ENCODE assay signal across 25 mouse cellular contexts in genomic region chr15:7514743-7515273, GRCm38 (mm10).
A peak's percentile ranks its signal among the peaks of the same experiment; 100 is the strongest.
DNase-seq lines count a peak whose midpoint lies in the region; ATAC-seq and TF ChIP-seq lines count a peak whose summit lies in the region.
"Had no signal": no experiment of that assay in that cellular context is flagged by ENCODE, and none has a peak within 500 bp of the region (broad histone marks: within the 10 kb centered on the region; RNA-seq: fewer than 3 reads in every experiment).

No protein-coding gene starts in this region.

- no peak overlapping the region for H3K27ac ChIP-seq in embryonic facial prominence, embryonic 11.5 days (replicated peaks; ENCODE audit: low read depth, low read length)
- H3K27ac ChIP-seq in embryonic facial prominence, embryonic 10.5 days (replicated peaks): no peak overlapping the region
- no peak overlapping the region for H3K27ac ChIP-seq in kidney, embryonic 15.5 days
- H3K27ac ChIP-seq in testis, adult 2 months (ENCODE audit: control insufficient read depth, insufficient read depth, low read depth, low read length): no peak overlapping the region
- H3K27ac ChIP-seq: embryonic facial prominence, embryonic 12.5 days; heart, adult 2 months; heart, embryonic 10.5 days; heart, embryonic 13.5 days; hindbrain, embryonic 12.5 days; hindbrain, embryonic 15.5 days had no signal

- no peak overlapping the region for H3K4me3 ChIP-seq in embryonic facial prominence, embryonic 11.5 days (ENCODE audit: low read depth, low read length)
- H3K4me3 ChIP-seq in embryonic facial prominence, embryonic 10.5 days: no peak overlapping the region
- no peak overlapping the region for H3K4me3 ChIP-seq in kidney, embryonic 15.5 days (replicated peaks)
- H3K4me3 ChIP-seq in testis, adult 2 months (ENCODE audit: control insufficient read depth, low read depth, low read length): peak overlapping the region; percentile 62
- H3K4me3 ChIP-seq: embryonic facial prominence, embryonic 12.5 days; heart, adult 2 months; heart, embryonic 10.5 days; heart, embryonic 13.5 days; hindbrain, embryonic 12.5 days; hindbrain, embryonic 15.5 days had no signal

- H3K4me1 ChIP-seq in embryonic facial prominence, embryonic 11.5 days (ENCODE audit: control insufficient read depth, insufficient read depth, low read length): no peaks in the 10 kb centered on the region
- H3K4me1 ChIP-seq in embryonic facial prominence, embryonic 10.5 days: no peaks in the 10 kb centered on the region
- H3K4me1 ChIP-seq in kidney, embryonic 15.5 days: 0 out of 2 replicates have a peak, but pooled peaks cover 3% of the 10 kb centered on the region
- peaks cover 2% of the 10 kb centered on the region for H3K4me1 ChIP-seq in testis, adult 2 months (ENCODE audit: control insufficient read depth, insufficient read depth, low read length)
- H3K4me1 ChIP-seq: embryonic facial prominence, embryonic 12.5 days; heart, embryonic 10.5 days; heart, embryonic 13.5 days; hindbrain, embryonic 12.5 days; hindbrain, embryonic 15.5 days had no signal

- no peak overlapping the region for H3K4me2 ChIP-seq in embryonic facial prominence, embryonic 11.5 days (ENCODE audit: low read depth, low read length)
- H3K4me2 ChIP-seq in kidney, embryonic 15.5 days: no peak overlapping the region
- H3K4me2 ChIP-seq: embryonic facial prominence, embryonic 12.5 days; heart, embryonic 13.5 days; hindbrain, embryonic 12.5 days; hindbrain, embryonic 15.5 days had no signal

- peak; percentile 19 for DNase-seq in embryonic facial prominence, embryonic 11.5 days (ENCODE audit: low spot score)
- DNase-seq in embryonic facial prominence, embryonic 10.5 days (ENCODE audit: low spot score): no peak
- DNase-seq in kidney, postnatal 25 days: no peak
- DNase-seq in testis, postnatal 10 days (ENCODE audit: low spot score): no peak
- no peak for DNase-seq in spleen, postnatal 4 days (ENCODE audit: low spot score in 2 of 2)
- DNase-seq: adrenal gland, adult 8-10 months; adrenal gland, postnatal 25 days; cerebellum, adult 11-12 months; cerebellum, adult 8-10 months; cerebellum, postnatal 10 days; cerebellum, postnatal 36 days; embryo, embryonic 11 days; forebrain, postnatal 0 days; gastrocnemius, postnatal 25 days; heart, adult 2 months; heart, postnatal 14 days had no signal

- no peak for TF ChIP-seq POLR2A in testis, adult 2 months (IDR thresholded peaks at IDR 0.05; ENCODE audit: control insufficient read depth, low read depth, low read length)

- 63% methylated on average over 13 of the region's 13 CpGs for WGBS in embryonic facial prominence, embryonic 11.5 days
- 68% methylated on average over 13 of the region's 13 CpGs for WGBS in embryonic facial prominence, embryonic 10.5 days
- WGBS in kidney, embryonic 15.5 days: 61% methylated on average over 13 of the region's 13 CpGs

- H3K9me3 ChIP-seq in embryonic facial prominence, embryonic 11.5 days (replicated peaks; ENCODE audit: control insufficient read depth, low read length): no peaks in the 10 kb centered on the region
- no peaks in the 10 kb centered on the region for H3K9me3 ChIP-seq in embryonic facial prominence, embryonic 10.5 days
- no peaks in the 10 kb centered on the region for H3K9me3 ChIP-seq in kidney, embryonic 15.5 days (replicated peaks)
- H3K9me3 ChIP-seq: embryonic facial prominence, embryonic 12.5 days; heart, embryonic 10.5 days; heart, embryonic 13.5 days; hindbrain, embryonic 12.5 days; hindbrain, embryonic 15.5 days had no signal

- no peak overlapping the region for H3K9ac ChIP-seq in embryonic facial prominence, embryonic 11.5 days (replicated peaks; ENCODE audit: low read length)
- no peak overlapping the region for H3K9ac ChIP-seq in kidney, embryonic 15.5 days
- H3K9ac ChIP-seq: embryonic facial prominence, embryonic 12.5 days; forebrain, postnatal 0 days; heart, embryonic 13.5 days; hindbrain, embryonic 12.5 days; hindbrain, embryonic 15.5 days had no signal

- H3K36me3 ChIP-seq in embryonic facial prominence, embryonic 11.5 days (replicated peaks; ENCODE audit: control insufficient read depth, insufficient read depth, low read depth, low read length): no peaks in the 10 kb centered on the region
- no peaks in the 10 kb centered on the region for H3K36me3 ChIP-seq in embryonic facial prominence, embryonic 10.5 days (replicated peaks)
- no peaks in the 10 kb centered on the region for H3K36me3 ChIP-seq in kidney, embryonic 15.5 days
- H3K36me3 ChIP-seq in testis, adult 2 months (ENCODE audit: control insufficient read depth, insufficient read depth, low read length): no peaks in the 10 kb centered on the region
- H3K36me3 ChIP-seq: embryonic facial prominence, embryonic 12.5 days; heart, embryonic 10.5 days; heart, embryonic 13.5 days; hindbrain, embryonic 12.5 days; hindbrain, embryonic 15.5 days had no signal

- TF ChIP-seq CTCF in testis, adult 2 months (IDR thresholded peaks at IDR 0.05; ENCODE audit: control insufficient read depth, insufficient read depth, insufficient replicate concordance, low read depth, low read length): no peak

- no peak for ATAC-seq in embryonic facial prominence, embryonic 11.5 days (replicated peaks; ENCODE audit: insufficient number of reproducible peaks, low FRiP score, low TSS enrichment, low read depth)
- ATAC-seq in kidney, embryonic 15.5 days (replicated peaks; ENCODE audit: low FRiP score): peak; percentile 62
- ATAC-seq: activated CD4-positive, CD25-positive, alpha-beta regulatory T cell, adult 4 months; forebrain, embryonic 14.5 days; forebrain, postnatal 0 days had no signal

- H3K27me3 ChIP-seq in embryonic facial prominence, embryonic 11.5 days (ENCODE audit: control insufficient read depth, insufficient read depth, low read length): no peaks in the 10 kb centered on the region
- H3K27me3 ChIP-seq in embryonic facial prominence, embryonic 10.5 days (replicated peaks; ENCODE audit: low read depth, poor library complexity, severe bottlenecking): no peaks in the 10 kb centered on the region
- H3K27me3 ChIP-seq in kidney, embryonic 15.5 days: no peaks in the 10 kb centered on the region
- no peaks in the 10 kb centered on the region for H3K27me3 ChIP-seq in testis, adult 2 months (ENCODE audit: control insufficient read depth, insufficient read depth, low read length)
- H3K27me3 ChIP-seq: embryonic facial prominence, embryonic 12.5 days; heart, embryonic 13.5 days; hindbrain, embryonic 12.5 days; hindbrain, embryonic 15.5 days had no signal
